Mouse (Mus musculus) embryo, embryonic 10.5 days (tissue): ENCODE measurements around the gene Gm21981.
"Not testable (repeated sequence)": the region's sequence is repeated elsewhere in the genome, so short reads cannot be mapped to it uniquely, and the experiment has no call there.

Experiments used
- DNase-seq: peaks from one replicate; pipeline ENCODE4 v3.0.0-alpha.2; 2015; ENCODE audit warnings: low spot score

Gm21981 gene

GRCm38 (mm10) chr17:47664474-47664873, 29.8 kb downstream of the Gm21981 start:
- no peak for DNase-seq

- peak; percentile 77 for DNase-seq
These were observed 31.1 kb downstream of the Gm21981 start for GRCm38 (mm10) chr17:47663009-47663713.

GRCm38 (mm10) chr17:47658741-47659243, 35.5 kb downstream of the Gm21981 start:
- DNase-seq: no peak

- DNase-seq: no peak
These were observed 36.4 kb downstream of the Gm21981 start for GRCm38 (mm10) chr17:47657901-47658300.

GRCm38 (mm10) chr17:47655697-47656096, 38.6 kb downstream of the Gm21981 start:
- DNase-seq: no peak

- DNase-seq: not testable (repeated sequence)
These were observed 39.9 kb downstream of the Gm21981 start for GRCm38 (mm10) chr17:47654346-47654745.

GRCm38 (mm10) chr17:47651953-47652352, 42.3 kb downstream of the Gm21981 start:
- no peak for DNase-seq

GRCm38 (mm10) chr17:47648966-47649365, 45.3 kb downstream of the Gm21981 start:
- DNase-seq: peak; percentile 32

GRCm38 (mm10) chr17:47646683-47647082, 47.6 kb downstream of the Gm21981 start:
- peak; percentile 90 for DNase-seq

- no peak for DNase-seq
These were observed 51.3 kb downstream of the Gm21981 start for GRCm38 (mm10) chr17:47642992-47643391.
